Mouse (Mus musculus): ENCODE measurements around the gene Cebpzos.

Gene Cebpzos

GRCm38 (mm10) chr17:78916369-78916813 lies at the start of gene Cebpzos:
Gene Cebpzos (plus strand): TSS chr17:78916500.
- peak; percentile 92 to 94 for DNase-seq

GRCm38 (mm10) chr17:78873886-78874285 lies 42.4 kb upstream of the Cebpzos start:
- no peak for DNase-seq

DNA sequence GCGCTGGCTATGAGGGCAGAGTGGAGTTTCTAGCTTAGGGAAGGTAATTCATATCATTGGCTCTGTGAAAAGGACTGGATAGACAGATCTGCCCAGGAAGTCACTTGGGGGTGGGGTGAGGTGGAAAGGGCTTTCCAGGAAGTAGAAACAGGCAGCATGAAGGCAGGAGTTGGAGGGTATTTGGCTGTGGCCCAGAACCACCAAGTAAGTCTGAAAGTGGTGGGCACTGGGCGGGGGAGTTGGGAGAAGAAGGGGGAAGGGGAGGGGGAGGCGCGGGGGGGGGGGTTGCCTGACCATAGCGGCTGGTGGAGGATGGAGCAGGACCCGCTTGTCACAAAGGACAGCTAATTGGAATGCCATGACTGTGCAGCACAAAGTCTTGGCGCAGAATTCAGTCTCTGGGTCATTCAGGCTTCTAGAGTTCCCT lies 34.4 kb upstream of the Cebpzos start:
- DNase-seq: no peak

DNA sequence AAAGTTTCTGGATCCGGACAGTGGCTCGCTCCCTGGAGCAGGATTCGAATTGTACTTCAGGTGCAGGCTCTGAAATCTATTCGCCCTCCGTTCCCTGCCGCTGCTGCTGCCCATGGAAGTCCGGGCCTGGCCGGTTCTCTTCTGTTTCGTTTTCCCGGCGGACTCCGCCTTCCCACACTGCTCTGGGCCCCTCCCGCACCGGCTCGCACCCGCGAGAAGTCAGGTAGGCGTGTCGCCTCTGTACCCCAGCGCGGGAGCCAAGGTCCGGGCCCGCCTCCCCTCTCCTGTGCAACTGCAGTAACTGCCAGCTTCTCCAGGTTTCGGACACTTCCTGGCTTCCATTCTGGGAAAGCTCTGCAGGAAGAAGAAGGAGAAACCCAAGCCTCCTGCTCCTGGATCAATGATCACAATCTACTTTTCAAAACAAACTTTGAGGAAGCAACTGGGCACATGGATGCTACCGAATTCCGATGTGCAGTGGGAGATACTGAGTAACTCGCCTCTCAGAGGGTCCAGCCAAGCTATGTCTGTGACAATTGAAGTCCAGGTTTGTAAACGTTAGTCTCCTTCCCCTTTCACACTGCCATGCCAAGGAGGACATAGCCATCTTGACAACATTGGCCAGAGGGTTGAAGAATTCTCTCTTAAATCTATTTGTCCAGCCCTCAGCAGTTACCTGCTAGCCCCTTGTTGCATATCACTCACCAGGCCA lies 33.7 kb upstream of the Cebpzos start, which contains the start of gene Eif2ak2:
TSS of gene Eif2ak2 (minus strand) at position 173 of the 712 bp plus-strand sequence.
- DNase-seq: peak; percentile 62 to 66

DNA sequence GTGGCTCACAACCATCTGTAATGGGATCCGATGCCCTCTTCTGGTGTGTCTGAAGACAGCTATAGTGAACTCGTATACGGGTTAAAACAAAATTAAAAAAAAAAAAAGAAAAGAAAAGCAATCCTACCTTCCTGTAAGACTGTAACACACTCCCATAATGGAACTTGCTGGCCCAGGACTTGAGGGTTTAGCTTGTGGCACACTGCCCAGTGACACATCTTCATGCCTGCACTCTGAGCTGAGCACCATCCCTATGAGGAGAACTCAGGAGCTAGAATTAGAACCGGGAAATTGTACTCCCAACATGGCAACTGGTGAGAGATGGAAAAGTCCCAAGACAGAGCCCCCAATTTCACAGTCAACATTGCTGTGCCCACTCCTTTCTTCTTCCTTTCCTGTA lies 33.0 kb upstream of the Cebpzos start:
- DNase-seq: no peak

DNA sequence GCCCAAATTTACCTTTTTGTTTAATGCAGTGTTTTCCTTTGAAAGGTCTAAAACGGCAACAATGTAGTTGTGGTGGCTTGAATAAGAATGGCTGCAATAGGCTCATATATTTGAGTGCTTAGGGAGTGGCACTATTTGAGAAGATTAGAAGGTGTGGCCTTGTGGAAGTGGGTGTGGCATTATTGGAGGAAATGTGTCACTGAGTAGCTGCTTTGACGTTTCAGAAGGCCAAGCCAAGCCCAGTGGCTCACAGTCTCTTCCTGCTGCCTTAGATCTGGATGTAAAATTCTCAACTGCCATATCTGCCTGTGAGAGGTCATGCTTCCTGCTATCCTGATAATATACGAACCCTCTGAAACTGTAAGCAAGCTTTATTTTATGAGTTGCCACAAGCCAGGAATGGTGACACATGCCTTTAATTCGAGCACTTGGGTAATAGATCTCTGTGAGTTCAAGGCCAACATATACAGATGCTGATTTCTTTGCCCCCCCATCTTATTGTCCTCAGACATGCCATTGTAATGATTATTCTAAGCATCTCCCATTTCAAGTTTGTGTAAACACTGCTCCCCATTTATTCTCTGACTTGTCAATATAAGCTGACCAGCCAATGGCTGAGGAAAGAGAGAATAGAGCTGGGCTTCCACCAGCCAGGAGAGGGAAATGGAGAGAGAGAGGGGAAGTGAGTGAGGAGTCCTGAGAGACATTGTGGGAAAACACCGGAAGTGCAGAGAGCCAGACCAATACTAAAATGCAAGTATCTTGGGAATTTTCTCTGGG lies 30.8 kb upstream of the Cebpzos start:
- DNase-seq: no peak

GRCm38 (mm10) chr17:78888554-78888953 lies 27.7 kb upstream of the Cebpzos start:
- DNase-seq: peak; percentile 12 to 15

DNA sequence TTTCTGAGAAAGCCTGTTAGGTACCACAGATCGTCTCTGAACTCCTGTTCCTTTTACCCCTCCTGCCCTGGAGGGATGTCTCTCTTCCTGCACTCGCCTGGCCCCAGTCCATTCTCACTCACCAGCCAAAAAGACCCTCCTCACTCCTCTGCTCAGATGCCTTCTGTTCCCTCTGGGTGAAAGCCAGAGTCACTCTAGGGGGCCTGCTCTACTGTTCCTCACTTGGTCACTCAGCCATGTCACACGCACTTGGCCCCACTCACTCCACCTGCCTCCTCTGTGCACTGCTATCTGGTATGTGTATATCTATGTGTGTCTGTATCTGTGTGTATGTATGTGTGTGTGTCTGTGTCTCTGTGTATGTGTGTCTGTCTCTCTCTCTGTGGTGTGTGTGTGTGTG lies 27.1 kb upstream of the Cebpzos start:
- peak; percentile 39 to 41 for DNase-seq

GRCm38 (mm10) chr17:78891020-78891419 lies 25.3 kb upstream of the Cebpzos start:
- no peak for DNase-seq

GRCm38 (mm10) chr17:78894991-78895390 lies 21.3 kb upstream of the Cebpzos start:
- DNase-seq: no peak

GRCm38 (mm10) chr17:78895394-78895793 lies 20.9 kb upstream of the Cebpzos start:
- DNase-seq: no peak

DNA sequence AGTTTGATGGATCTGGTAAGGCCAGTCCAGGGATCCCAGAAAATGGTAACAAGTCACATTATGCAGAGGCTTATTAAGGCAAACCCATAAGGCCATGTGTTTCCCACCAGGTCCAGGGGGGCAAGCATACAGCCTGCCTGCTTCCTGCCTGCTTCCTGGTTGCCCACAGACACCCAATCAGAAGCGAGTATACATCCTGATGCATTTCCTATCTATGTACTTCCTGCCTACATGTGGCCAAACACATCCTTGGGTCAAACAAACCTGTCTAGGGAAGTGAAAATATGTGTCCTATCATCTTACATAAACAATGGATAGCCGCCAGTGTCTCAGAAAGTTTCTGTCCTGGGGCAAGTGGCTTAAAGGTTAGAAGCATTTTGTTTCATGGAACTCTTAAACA lies 13.1 kb upstream of the Cebpzos start:
- DNase-seq: no peak

GRCm38 (mm10) chr17:78906892-78907291 lies 9.4 kb upstream of the Cebpzos start, which contains the start of gene Sult6b1:
Gene Sult6b1 (minus strand): TSS chr17:78906992.
- DNase-seq: no peak

GRCm38 (mm10) chr17:78909374-78909773 lies 6.9 kb upstream of the Cebpzos start:
- no peak for DNase-seq

GRCm38 (mm10) chr17:78912861-78913281 lies 3.4 kb upstream of the Cebpzos start:
- DNase-seq: peak; percentile 38 to 52

- DNase-seq: no peak
Measured at GRCm38 (mm10) chr17:78913921-78914320, 2.4 kb upstream of the Cebpzos start.

DNA sequence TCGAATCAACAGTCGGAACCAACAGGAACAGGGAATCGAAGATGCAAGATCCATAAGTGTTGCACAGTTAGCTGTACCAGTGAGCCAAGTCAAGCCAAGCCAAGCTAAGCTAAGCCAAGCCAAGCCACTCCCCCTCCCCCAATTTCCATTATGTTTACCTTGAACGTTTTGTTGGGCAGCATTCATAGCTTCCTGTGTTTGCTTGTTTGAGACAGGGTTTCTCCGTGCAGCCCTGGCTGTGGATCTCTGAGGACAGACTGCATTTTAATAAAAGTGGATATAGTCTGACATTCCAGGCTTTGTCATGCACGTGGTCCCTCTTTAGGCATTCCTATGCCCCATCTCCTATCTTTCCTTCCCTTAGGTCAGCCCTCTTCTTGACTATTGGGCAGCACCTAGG lies 528 bp upstream of the Cebpzos start:
- DNase-seq: no peak

- DNase-seq: no peak
Measured at GRCm38 (mm10) chr17:78916899-78917298, 599 bp downstream of the Cebpzos start.

- no peak for DNase-seq
Measured at GRCm38 (mm10) chr17:78917696-78918095, 1.4 kb downstream of the Cebpzos start.

GRCm38 (mm10) chr17:78935857-78936256 lies 19.6 kb downstream of the Cebpzos start:
- DNase-seq: no peak

- peak; percentile 97 to 98 for DNase-seq
Measured at GRCm38 (mm10) chr17:78936466-78937228, 20.3 kb downstream of the Cebpzos start, which contains the start of the genes Cebpz and Ndufaf7. Gene Cebpz (minus strand): TSS chr17:78937066. Gene Ndufaf7 (plus strand): TSS chr17:78937136.

DNA sequence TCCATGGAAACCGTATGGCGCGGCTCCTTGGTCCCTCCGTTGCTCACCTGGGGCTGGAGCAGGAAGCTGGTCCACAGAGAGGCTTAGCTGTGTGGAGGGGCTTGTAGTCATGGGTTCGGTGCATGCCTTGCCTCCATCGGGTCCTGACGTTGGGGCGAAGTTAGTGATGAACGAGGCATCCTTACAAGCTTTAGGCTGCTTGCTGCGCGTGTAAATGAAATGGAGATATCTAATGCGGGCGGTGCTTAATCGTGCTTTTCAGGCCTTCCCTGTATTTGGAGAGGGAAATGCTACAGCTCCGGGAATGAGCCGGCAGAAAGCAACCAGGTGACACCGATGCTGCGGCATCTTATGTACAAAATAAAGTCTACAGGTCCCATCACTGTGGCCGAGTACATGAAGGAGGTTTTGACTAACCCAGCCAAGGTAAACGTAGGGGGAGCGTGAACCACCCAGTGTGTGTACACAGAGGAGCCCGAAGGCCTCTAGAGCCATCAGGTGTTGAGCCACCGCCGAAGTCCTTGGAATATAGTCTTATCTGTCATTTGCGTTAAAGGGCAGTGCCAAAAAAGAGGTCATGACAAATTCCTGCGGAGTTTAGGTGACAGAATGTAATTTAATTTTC lies 21.0 kb downstream of the Cebpzos start:
- peak in 1 of 2 experiments; percentile 14 for DNase-seq

Data from cerebellum, postnatal 36 days (tissue).